Mouse (Mus musculus): ENCODE results near the gene Traf3ip1.
"Not testable (repeated sequence)": the region's sequence is repeated elsewhere in the genome, so short reads cannot be mapped to it uniquely, and the experiment has no call there.

The Traf3ip1 gene

GRCm38 (mm10) chr1:91465244-91465643, 29.2 kb upstream of the Traf3ip1 start:
- DNase-seq (ENCODE audit: low read depth, low spot score): no peak

GRCm38 (mm10) chr1:91466186-91466585, 28.3 kb upstream of the Traf3ip1 start:
- DNase-seq (ENCODE audit: low read depth, low spot score): no peak

- no peak for DNase-seq (ENCODE audit: low read depth, low spot score)
These were observed 24.5 kb upstream of the Traf3ip1 start for GRCm38 (mm10) chr1:91469888-91470419.

GRCm38 (mm10) chr1:91478145-91478544, 16.3 kb upstream of the Traf3ip1 start:
- DNase-seq (ENCODE audit: low read depth, low spot score): not testable (repeated sequence)

GRCm38 (mm10) chr1:91478958-91479357, 15.5 kb upstream of the Traf3ip1 start:
- peak; percentile 45 for DNase-seq (ENCODE audit: low read depth, low spot score)

GRCm38 (mm10) chr1:91482616-91483211, 11.7 kb upstream of the Traf3ip1 start:
- no peak for DNase-seq (ENCODE audit: low read depth, low spot score)

- DNase-seq (ENCODE audit: low read depth, low spot score): peak; percentile 60
These were observed 11.0 kb upstream of the Traf3ip1 start for GRCm38 (mm10) chr1:91483304-91484010.

GRCm38 (mm10) chr1:91484011-91484346, 10.5 kb upstream of the Traf3ip1 start:
- DNase-seq (ENCODE audit: low read depth, low spot score): no peak

GRCm38 (mm10) chr1:91485422-91485821, 9.0 kb upstream of the Traf3ip1 start:
- DNase-seq (ENCODE audit: low read depth, low spot score): no peak

GRCm38 (mm10) chr1:91486165-91486564, 8.3 kb upstream of the Traf3ip1 start:
- no peak for DNase-seq (ENCODE audit: low read depth, low spot score)

- no peak for DNase-seq (ENCODE audit: low read depth, low spot score)
These were observed 4.1 kb upstream of the Traf3ip1 start for GRCm38 (mm10) chr1:91490322-91490721.

GRCm38 (mm10) chr1:91492740-91493139, 1.7 kb upstream of the Traf3ip1 start:
- peak; percentile 16 for DNase-seq (ENCODE audit: low read depth, low spot score)

GRCm38 (mm10) chr1:91493938-91494337, 509 bp upstream of the Traf3ip1 start:
- DNase-seq (ENCODE audit: low read depth, low spot score): peak; percentile 16

- DNase-seq (ENCODE audit: low read depth, low spot score): no peak
These were observed 874 bp downstream of the Traf3ip1 start for GRCm38 (mm10) chr1:91495321-91495720.

GRCm38 (mm10) chr1:91498579-91498978, 4.1 kb downstream of the Traf3ip1 start:
- no peak for DNase-seq (ENCODE audit: low read depth, low spot score)

- no peak for DNase-seq (ENCODE audit: low read depth, low spot score)
These were observed 10.2 kb downstream of the Traf3ip1 start for GRCm38 (mm10) chr1:91504615-91505014.

GRCm38 (mm10) chr1:91514916-91515315, 20.5 kb downstream of the Traf3ip1 start:
- no peak for DNase-seq (ENCODE audit: low read depth, low spot score)

GRCm38 (mm10) chr1:91515642-91516041, 21.2 kb downstream of the Traf3ip1 start:
- no peak for DNase-seq (ENCODE audit: low read depth, low spot score)

- peak; percentile 53 for DNase-seq (ENCODE audit: low read depth, low spot score)
These were observed 29.3 kb downstream of the Traf3ip1 start for GRCm38 (mm10) chr1:91523759-91524158.

GRCm38 (mm10) chr1:91525838-91526237, 31.4 kb downstream of the Traf3ip1 start:
- no peak for DNase-seq (ENCODE audit: low read depth, low spot score)

- DNase-seq (ENCODE audit: low read depth, low spot score): no peak
These were observed 35.7 kb downstream of the Traf3ip1 start for GRCm38 (mm10) chr1:91530166-91530565.

GRCm38 (mm10) chr1:91532243-91532642, 37.8 kb downstream of the Traf3ip1 start:
- no peak for DNase-seq (ENCODE audit: low read depth, low spot score)

- DNase-seq (ENCODE audit: low read depth, low spot score): no peak
These were observed 38.4 kb downstream of the Traf3ip1 start for GRCm38 (mm10) chr1:91532892-91533291.

Measured in R1 (cell line).